Mouse (Mus musculus) lung, embryonic 15.5 days (tissue): Measurements from ENCODE around the gene Elavl3. TPM values are rescaled to one million over a fixed set of nuclear protein-coding genes. Genes with fewer than 3 reads are reported as not detected.

Experiments
- ATAC-seq: fragments of 200-750 bp; cut with Nextera tagmentation; 2 replicates; pipeline ENCODE4 v1.8.0; 2017; ENCODE audit warnings: moderate number of reproducible peaks, borderline replicate concordance; ENCODE audit not compliant: low FRiP score, low TSS enrichment; ENCODE audit errors: extremely low read depth
- H3K27ac ChIP-seq: fragments of 300-500 bp; sonication (generic); 2 replicates; pipeline ENCODE4 v1.5.1; 2015; ENCODE audit warnings: moderate library complexity, mild to moderate bottlenecking, inconsistent platforms
- H3K27me3 ChIP-seq: fragments of 300-500 bp; sonication (generic); 2 replicates; pipeline ENCODE4 v1.6.1; 2015; ENCODE audit warnings: inconsistent platforms
- H3K36me3 ChIP-seq: fragments of 300-500 bp; sonication (generic); 2 replicates; pipeline ENCODE4 v1.6.1; 2015; ENCODE audit warnings: inconsistent platforms
- H3K4me1 ChIP-seq: fragments of 300-500 bp; sonication (generic); 2 replicates; pipeline ENCODE4 v1.6.1; 2015; ENCODE audit warnings: inconsistent platforms
- H3K4me2 ChIP-seq: fragments of 300-500 bp; sonication (generic); 2 replicates; pipeline ENCODE4 v1.6.1; 2015; ENCODE audit warnings: inconsistent platforms, mild to moderate bottlenecking, moderate library complexity
- H3K4me3 ChIP-seq: fragments of 300-500 bp; sonication (generic); 2 replicates; pipeline ENCODE4 v1.5.1; 2015; ENCODE audit warnings: mild to moderate bottlenecking, inconsistent platforms
- H3K9ac ChIP-seq: fragments of 300-500 bp; sonication (generic); 2 replicates; pipeline ENCODE4 v1.6.1; 2015; ENCODE audit warnings: inconsistent platforms
- H3K9me3 ChIP-seq: fragments of 300-500 bp; sonication (generic); 2 replicates; pipeline ENCODE4 v1.6.1; 2016; ENCODE audit warnings: inconsistent platforms
- WGBS: fragments of 180-500 bp; shearing (Covaris S2); methylation state at CpG from one replicate; pipeline ENCODE4 v1.1.7; 2015; 5-methylcytosine and 5-hydroxymethylcytosine counted together
- polyA plus RNA-seq: library from polyadenylated mRNA; unstranded; fragments of >200 nt; fragmentation: Nextera tagmentation; extraction: Ambion mirVana; gene quantifications from 2 replicates; pipeline ENCODE4 v1.2.1, GENCODE M21; 2015

The Elavl3 gene
- polyA plus RNA-seq, 1 experiment from 2014 or later: 0.51 TPM

GRCm38 (mm10) chr9:22035300-22036044, 16.4 kb downstream of the Elavl3 start:
- no peaks in the 10 kb centered on the region for H3K9me3 ChIP-seq
- no peaks in the 10 kb centered on the region for H3K4me1 ChIP-seq
- H3K27ac ChIP-seq: no peak overlapping the region
- no peak overlapping the region for H3K9ac ChIP-seq
- H3K4me2 ChIP-seq: no peak overlapping the region
- no peak for ATAC-seq
- H3K36me3 ChIP-seq: no peaks in the 10 kb centered on the region
- 57% methylated on average over 6 of the region's 6 CpGs for WGBS
- H3K4me3 ChIP-seq: no peak overlapping the region
- H3K27me3 ChIP-seq: no peaks in the 10 kb centered on the region

GRCm38 (mm10) chr9:22030386-22030785, 21.4 kb downstream of the Elavl3 start:
- Histone ChIP-seq H3K27me3 (no peaks in the 10 kb centered on the region), H3K4me3 (no peak overlapping the region), H3K36me3 (no peaks in the 10 kb centered on the region), H3K4me2 (no peak overlapping the region), H3K9me3 (no peaks in the 10 kb centered on the region), H3K9ac (no peak overlapping the region), H3K4me1 (no peaks in the 10 kb centered on the region), H3K27ac (no peak overlapping the region)
- 87% methylated on average over 9 of the region's 9 CpGs for WGBS
- ATAC-seq: no peak

GRCm38 (mm10) chr9:22028467-22028866, 23.4 kb downstream of the Elavl3 start:
- Histone ChIP-seq H3K9me3 (no peaks in the 10 kb centered on the region), H3K27me3 (no peaks in the 10 kb centered on the region), H3K4me3 (no peak overlapping the region), H3K4me1 (no peaks in the 10 kb centered on the region), H3K9ac (no peak overlapping the region), H3K36me3 (no peaks in the 10 kb centered on the region), H3K27ac (no peak overlapping the region), H3K4me2 (no peak overlapping the region)
- WGBS: 33% methylated on average over 7 of the region's 7 CpGs
- no peak for ATAC-seq

GRCm38 (mm10) chr9:22024592-22024991, 27.2 kb downstream of the Elavl3 start:
- H3K27me3 ChIP-seq: no peaks in the 10 kb centered on the region; the same call in 1 of the 2 replicates
- H3K27ac ChIP-seq: no peak overlapping the region
- H3K9ac ChIP-seq: no peak overlapping the region
- 0 out of 2 replicates have a peak, but pooled peaks have one; percentile 55 for ATAC-seq
- H3K4me1 ChIP-seq: no peaks in the 10 kb centered on the region
- no peaks in the 10 kb centered on the region for H3K9me3 ChIP-seq
- no peaks in the 10 kb centered on the region for H3K36me3 ChIP-seq
- no peak overlapping the region for H3K4me3 ChIP-seq
- WGBS: 36% methylated on average over 7 of the region's 8 CpGs
- no peak overlapping the region for H3K4me2 ChIP-seq

- Histone ChIP-seq H3K9me3 (no peaks in the 10 kb centered on the region), H3K9ac (no peak overlapping the region), H3K36me3 (peaks cover 24% of the 10 kb centered on the region), H3K4me3 (no peak overlapping the region), H3K27me3 (no peaks in the 10 kb centered on the region), H3K27ac (no peak overlapping the region), H3K4me2 (no peak overlapping the region), H3K4me1 (no peaks in the 10 kb centered on the region)
- no peak for ATAC-seq
- WGBS: 64% methylated on average over 7 of the region's 7 CpGs
These were observed 34.5 kb downstream of the Elavl3 start for GRCm38 (mm10) chr9:22017208-22017825.

- no peak overlapping the region for H3K9ac ChIP-seq
- 65% methylated on average over 10 of the region's 10 CpGs for WGBS
- H3K27ac ChIP-seq: no peak overlapping the region
- H3K36me3 ChIP-seq: peaks cover 34% of the 10 kb centered on the region
- no peak overlapping the region for H3K4me3 ChIP-seq
- H3K9me3 ChIP-seq: no peaks in the 10 kb centered on the region
- no peaks in the 10 kb centered on the region for H3K27me3 ChIP-seq
- H3K4me1 ChIP-seq: no peaks in the 10 kb centered on the region
- H3K4me2 ChIP-seq: no peak overlapping the region
- no peak for ATAC-seq
These were observed 35.6 kb downstream of the Elavl3 start for GRCm38 (mm10) chr9:22016245-22016644.

- Histone ChIP-seq H3K9ac (no peak overlapping the region), H3K27me3 (no peaks in the 10 kb centered on the region), H3K27ac (no peak overlapping the region), H3K4me2 (no peak overlapping the region), H3K4me1 (no peaks in the 10 kb centered on the region), H3K36me3 (peaks cover 69% of the 10 kb centered on the region), H3K9me3 (no peaks in the 10 kb centered on the region), H3K4me3 (no peak overlapping the region)
- 91% methylated on average over 13 of the region's 13 CpGs for WGBS
- no peak for ATAC-seq
These were observed 39.1 kb downstream of the Elavl3 start for GRCm38 (mm10) chr9:22012731-22013130.

GRCm38 (mm10) chr9:22011055-22011454, 40.8 kb downstream of the Elavl3 start:
- Histone ChIP-seq H3K4me1 (0 out of 2 replicates have a peak, but pooled peaks cover 1% of the 10 kb centered on the region), H3K27me3 (no peaks in the 10 kb centered on the region), H3K4me3 (no peak overlapping the region), H3K9me3 (no peaks in the 10 kb centered on the region), H3K27ac (no peak overlapping the region), H3K4me2 (no peak overlapping the region), H3K36me3 (peaks cover 85% of the 10 kb centered on the region), H3K9ac (no peak overlapping the region)
- 87% methylated on average over 5 of the region's 5 CpGs for WGBS
- ATAC-seq: no peak

GRCm38 (mm10) chr9:22004546-22004945, 47.3 kb downstream of the Elavl3 start:
- peaks cover 56% of the 10 kb centered on the region for H3K36me3 ChIP-seq
- 91% methylated on average over 12 of the region's 12 CpGs for WGBS
- no peaks in the 10 kb centered on the region for H3K9me3 ChIP-seq
- H3K4me2 ChIP-seq: no peak overlapping the region
- H3K9ac ChIP-seq: no peak overlapping the region
- H3K4me3 ChIP-seq: no peak overlapping the region
- no peak overlapping the region for H3K27ac ChIP-seq
- peaks cover 31% of the 10 kb centered on the region for H3K4me1 ChIP-seq
- no peaks in the 10 kb centered on the region for H3K27me3 ChIP-seq
- ATAC-seq: no peak

- 2% methylated on average over 18 of the region's 18 CpGs for WGBS
- peaks cover 31% of the 10 kb centered on the region for H3K4me1 ChIP-seq
- peak overlapping the region; percentile 64 for H3K4me3 ChIP-seq
- H3K27ac ChIP-seq: peak overlapping the region; percentile 39
- H3K4me2 ChIP-seq: peak overlapping the region; percentile 87
- H3K9ac ChIP-seq: peak overlapping the region; percentile 52
- H3K9me3 ChIP-seq: no peaks in the 10 kb centered on the region
- no peaks in the 10 kb centered on the region for H3K27me3 ChIP-seq
- H3K36me3 ChIP-seq: peaks cover 43% of the 10 kb centered on the region
- no peak for ATAC-seq
These were observed 48.7 kb downstream of the Elavl3 start for GRCm38 (mm10) chr9:22003163-22003554.

- Histone ChIP-seq H3K4me2 (peak within 1 kb of the TSS; percentile 87), H3K4me1 (peaks cover 31% of the 10 kb centered on the region), H3K27ac (peak within 1 kb of the TSS; percentile 39), H3K36me3 (peaks cover 36% of the 10 kb centered on the region), H3K4me3 (peak within 1 kb of the TSS; percentile 64), H3K9me3 (no peaks in the 10 kb centered on the region), H3K27me3 (no peaks in the 10 kb centered on the region), H3K9ac (peak within 1 kb of the TSS; percentile 52)
- peak; percentile 99 for ATAC-seq
- WGBS: 6% methylated on average over 57 of the region's 57 CpGs
These were observed 49.3 kb downstream of the Elavl3 start, which contains the start of the genes Ccdc151 and Prkcsh for GRCm38 (mm10) chr9:22002194-22003162. TSS of gene Ccdc151 (minus strand) at chr9:22002634. TSS of gene Prkcsh (plus strand) at chr9:22002806.
